Mouse (Mus musculus): ENCODE results near the gene Zfp758. TPM values are rescaled to one million over a fixed set of nuclear protein-coding genes. Genes with fewer than 3 reads are reported as not detected.

Zfp758 gene
- polyA plus RNA-seq (2012; rRNA removed; ENCODE audit: low replicate concordance), result 0.60 and 1.0 TPM in 2 replicates

DNA sequence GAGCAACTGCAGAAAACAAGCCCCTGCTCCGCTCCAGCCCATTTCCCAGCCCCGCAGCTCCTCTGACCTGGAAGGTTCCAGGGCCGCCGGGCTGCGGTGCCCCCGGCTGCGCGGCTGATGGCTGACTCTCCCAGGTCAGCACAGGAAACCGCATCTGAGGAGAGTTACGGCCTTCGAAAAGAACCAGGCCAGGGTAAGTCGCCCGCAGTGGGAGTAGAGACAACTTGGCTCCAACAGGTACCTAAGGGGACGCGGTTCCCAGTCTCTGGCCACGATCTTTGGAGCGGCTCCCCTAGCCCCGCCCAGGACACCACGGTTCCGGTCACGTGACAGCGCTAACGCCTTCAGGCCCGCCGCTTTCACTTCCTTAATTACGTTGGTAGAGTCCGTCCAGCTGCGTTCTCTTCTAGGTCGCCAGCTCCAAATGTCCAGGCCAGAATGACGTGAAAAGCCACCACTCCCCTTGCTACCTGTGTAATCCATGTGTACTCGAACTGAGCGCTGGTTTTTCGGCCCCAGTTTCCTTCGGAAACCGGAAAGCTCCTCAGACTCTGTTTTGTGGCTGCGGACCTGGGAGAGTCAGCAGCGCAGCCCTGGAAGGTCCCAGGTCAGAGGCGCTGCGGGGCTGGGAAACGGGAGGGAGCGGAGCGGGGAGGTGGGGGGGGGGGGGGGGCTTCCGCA is at the start of gene Zfp758, which contains the start of gene Zfp944:
Gene Zfp758 (plus strand): TSS at position 353 of the 681 bp plus-strand sequence.
Gene Zfp944 (minus strand): TSS at position 300 of the 681 bp plus-strand sequence.

DNA sequence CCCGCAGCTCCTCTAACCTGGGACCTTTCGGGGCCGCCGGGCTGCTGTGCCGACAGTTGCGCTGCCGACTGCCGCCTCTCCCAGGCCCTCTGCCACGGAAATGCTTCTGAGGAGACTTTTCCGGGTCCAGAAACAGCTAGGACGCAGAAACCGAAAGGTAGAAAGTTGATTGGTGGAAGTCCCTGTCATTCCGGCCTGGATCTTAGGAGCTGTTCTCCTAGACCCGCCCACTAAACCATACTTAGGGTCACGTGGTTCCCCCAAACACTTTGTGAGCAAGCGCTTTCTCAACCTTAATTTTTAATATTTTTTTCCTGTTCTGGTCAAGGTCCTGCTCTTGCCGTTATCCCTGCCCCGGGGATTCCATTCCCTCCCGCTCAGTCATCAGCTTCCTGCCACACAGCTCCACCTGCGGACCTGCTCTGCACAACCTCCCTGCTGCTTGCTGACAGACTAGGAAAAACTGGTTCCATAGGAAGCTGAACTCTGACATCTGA is 46.5 kb upstream of the Zfp758 start, which contains the start of gene CT030661.1:
Gene CT030661.1 (minus strand): TSS at position 108 of the 497 bp plus-strand sequence.

DNA sequence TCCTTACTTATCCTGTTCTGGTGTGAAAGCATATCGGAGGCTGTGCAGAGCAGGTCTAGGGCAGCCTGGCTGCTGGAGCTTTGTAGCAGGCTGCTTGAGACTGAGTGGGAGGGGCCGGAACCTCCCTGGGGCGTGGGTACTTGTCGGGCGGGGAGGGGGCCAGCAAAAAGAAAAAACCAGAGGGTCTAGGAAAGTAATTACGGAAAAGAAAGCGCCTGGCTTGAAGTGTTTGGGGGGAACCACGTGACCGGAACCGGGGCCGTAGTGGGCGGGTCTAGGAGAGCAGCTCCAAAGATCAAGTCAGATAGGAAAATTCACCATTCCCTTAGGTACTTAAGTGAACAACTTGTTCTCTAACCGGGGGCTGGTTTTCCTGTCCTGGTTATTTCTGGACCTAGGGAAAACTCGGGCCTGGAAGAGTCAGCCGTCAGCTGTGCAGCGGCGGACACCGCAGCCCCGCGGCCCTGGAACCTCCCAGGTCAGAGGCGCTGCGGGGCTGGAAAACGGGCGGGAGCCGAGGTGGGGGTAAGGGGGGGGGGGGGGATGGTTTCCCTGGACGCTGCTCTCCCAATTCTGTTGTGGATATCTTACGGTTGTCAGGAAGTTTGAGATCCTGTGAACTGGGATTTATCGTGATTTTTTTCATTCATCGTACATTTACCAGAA is 62.8 kb downstream of the Zfp758 start, which contains the start of gene Zfp946:
Gene Zfp946 (plus strand): TSS at position 271 of the 666 bp plus-strand sequence.

Other genes starting within 250 kb of the Zfp758 start
- 0.05 and 0.16 TPM in 2 replicates for gene Zfp947, start 195.3 kb upstream of the Zfp758 start, polyA plus RNA-seq (2012; rRNA removed; ENCODE audit: low replicate concordance)
- 0.11 and 0.47 TPM in 2 replicates for gene Zfp994, start 135.8 kb upstream of the Zfp758 start, polyA plus RNA-seq (2012; rRNA removed; ENCODE audit: low replicate concordance)
- gene CT030661.1, start 46.6 kb upstream of the Zfp758 start, polyA plus RNA-seq (2012; rRNA removed; ENCODE audit: low replicate concordance), result 0.39 and 0.88 TPM in 2 replicates
- 2.7 and 3.3 TPM in 2 replicates for gene Zfp944, start 53 bp upstream of the Zfp758 start, polyA plus RNA-seq (2012; rRNA removed; ENCODE audit: low replicate concordance)
- gene Zfp946, start 62.8 kb downstream of the Zfp758 start, polyA plus RNA-seq (2012; rRNA removed; ENCODE audit: low replicate concordance), result 1.6 and 2.4 TPM in 2 replicates
- not detected in 2 replicates for gene Vmn2r111, start 212.0 kb downstream of the Zfp758 start, polyA plus RNA-seq (2012; rRNA removed; ENCODE audit: low replicate concordance)
- gene Vmn2r112, start 239.5 kb downstream of the Zfp758 start, polyA plus RNA-seq (2012; rRNA removed; ENCODE audit: low replicate concordance), result not detected in 2 replicates